Mouse (Mus musculus) adrenal gland, adult 2 months (tissue): ENCODE data around the gene Prrc2a. TPM values are rescaled to one million over a fixed set of nuclear protein-coding genes. Genes with fewer than 3 reads are reported as not detected.
A peak's percentile ranks its signal among the peaks of the same experiment; 100 is the strongest.
"Not testable (repeated sequence)": the region's sequence is repeated elsewhere in the genome, so short reads cannot be mapped to it uniquely, and the experiment has no call there.

Experiments used
- DNase-seq: peaks from one replicate; pipeline ENCODE4 v3.0.0; 2021
- polyA plus RNA-seq: library from polyadenylated mRNA; depleted of rRNA; stranded (reverse); fragments of >200 nt; gene quantifications from 2 replicates; pipeline ENCODE4 v1.2.3, GENCODE M21; 2012
- total RNA-seq, 2 experiments: library from RNA; stranded (reverse); gene quantifications; 2 replicates each; pipeline ENCODE4 v1.2.3; 2021

The Prrc2a gene
- total and polyA plus RNA-seq, 3 experiments: 205 to 625 (median 258) TPM

GRCm38 (mm10) chr17:35133517-35133916 lies 31.2 kb downstream of the Prrc2a start:
- DNase-seq: no peak

GRCm38 (mm10) chr17:35132174-35132560 lies 32.5 kb downstream of the Prrc2a start:
- no peak for DNase-seq

- DNase-seq: no peak
Observed at GRCm38 (mm10) chr17:35131500-35132173, 33.1 kb downstream of the Prrc2a start, which contains the start of gene Apom. Gene Apom, minus strand, starts transcription at chr17:35132050.

- no peak for DNase-seq
Observed at GRCm38 (mm10) chr17:35131038-35131437, 33.7 kb downstream of the Prrc2a start.

- DNase-seq: no peak
Observed at GRCm38 (mm10) chr17:35128996-35129395, 35.7 kb downstream of the Prrc2a start.

- DNase-seq: no peak
Observed at GRCm38 (mm10) chr17:35127017-35127416, 37.7 kb downstream of the Prrc2a start.

- peak; percentile 90 for DNase-seq
Observed at GRCm38 (mm10) chr17:35126206-35126611, 38.5 kb downstream of the Prrc2a start, which contains the start of gene D17H6S53E. Gene D17H6S53E, plus strand, starts transcription at chr17:35126373.

GRCm38 (mm10) chr17:35125578-35125977 lies 39.1 kb downstream of the Prrc2a start:
- DNase-seq: no peak

- DNase-seq: no peak
Observed at GRCm38 (mm10) chr17:35125081-35125480, 39.6 kb downstream of the Prrc2a start.

GRCm38 (mm10) chr17:35124261-35124896 lies 40.3 kb downstream of the Prrc2a start:
- not testable (repeated sequence) for DNase-seq

- DNase-seq: not testable (repeated sequence)
Observed at GRCm38 (mm10) chr17:35123287-35123686, 41.4 kb downstream of the Prrc2a start.

GRCm38 (mm10) chr17:35121871-35122303 lies 42.8 kb downstream of the Prrc2a start, which contains the start of gene Csnk2b:
Gene Csnk2b, minus strand, starts transcription at chr17:35122053.
- DNase-seq: peak; percentile 59

- DNase-seq: peak; percentile 99
Observed at GRCm38 (mm10) chr17:35121143-35121799, 43.4 kb downstream of the Prrc2a start, which contains the start of gene Gpank1. Gene Gpank1, plus strand, starts transcription at chr17:35121455.

- DNase-seq: no peak
Observed at GRCm38 (mm10) chr17:35120745-35121142, 44.0 kb downstream of the Prrc2a start.

GRCm38 (mm10) chr17:35115046-35116019 lies 49.4 kb downstream of the Prrc2a start, which contains the start of gene Ly6g5b:
Gene Ly6g5b, minus strand, starts transcription at chr17:35115428.
- DNase-seq: no peak

- DNase-seq: no peak
Observed at GRCm38 (mm10) chr17:35111774-35112173, 52.9 kb downstream of the Prrc2a start.

- DNase-seq: no peak
Observed at GRCm38 (mm10) chr17:35108097-35108496, 56.6 kb downstream of the Prrc2a start, which contains the start of gene Ly6g5c. Gene Ly6g5c, plus strand, starts transcription at chr17:35108279.

GRCm38 (mm10) chr17:35106522-35106921 lies 58.2 kb downstream of the Prrc2a start:
- DNase-seq: no peak

- DNase-seq: no peak
Observed at GRCm38 (mm10) chr17:35105740-35106389, 58.8 kb downstream of the Prrc2a start.

- no peak for DNase-seq
Observed at GRCm38 (mm10) chr17:35104754-35105153, 59.9 kb downstream of the Prrc2a start.

GRCm38 (mm10) chr17:35104079-35104478 lies 60.6 kb downstream of the Prrc2a start:
- DNase-seq: no peak
